Mouse (Mus musculus) layer of hippocampus, postnatal 36 days (tissue): Measurements from ENCODE around the gene Arglu1. TPM values are rescaled to one million over a fixed set of nuclear protein-coding genes. Genes with fewer than 3 reads are reported as not detected.

ENCODE experiments used
- DNase-seq, 2 experiments: peaks; one replicate each; pipeline ENCODE4 v3.0.0; 2022
- total RNA-seq, 2 experiments: library from RNA; stranded (reverse); gene quantifications; 2 replicates each; pipeline ENCODE4 v1.2.3; 2021

Gene Arglu1
- total RNA-seq = 100 to 1,000 TPM in 1 of 2 experiments, 10 to 100 TPM in 1; 93.3 to 101 TPM

DNA sequence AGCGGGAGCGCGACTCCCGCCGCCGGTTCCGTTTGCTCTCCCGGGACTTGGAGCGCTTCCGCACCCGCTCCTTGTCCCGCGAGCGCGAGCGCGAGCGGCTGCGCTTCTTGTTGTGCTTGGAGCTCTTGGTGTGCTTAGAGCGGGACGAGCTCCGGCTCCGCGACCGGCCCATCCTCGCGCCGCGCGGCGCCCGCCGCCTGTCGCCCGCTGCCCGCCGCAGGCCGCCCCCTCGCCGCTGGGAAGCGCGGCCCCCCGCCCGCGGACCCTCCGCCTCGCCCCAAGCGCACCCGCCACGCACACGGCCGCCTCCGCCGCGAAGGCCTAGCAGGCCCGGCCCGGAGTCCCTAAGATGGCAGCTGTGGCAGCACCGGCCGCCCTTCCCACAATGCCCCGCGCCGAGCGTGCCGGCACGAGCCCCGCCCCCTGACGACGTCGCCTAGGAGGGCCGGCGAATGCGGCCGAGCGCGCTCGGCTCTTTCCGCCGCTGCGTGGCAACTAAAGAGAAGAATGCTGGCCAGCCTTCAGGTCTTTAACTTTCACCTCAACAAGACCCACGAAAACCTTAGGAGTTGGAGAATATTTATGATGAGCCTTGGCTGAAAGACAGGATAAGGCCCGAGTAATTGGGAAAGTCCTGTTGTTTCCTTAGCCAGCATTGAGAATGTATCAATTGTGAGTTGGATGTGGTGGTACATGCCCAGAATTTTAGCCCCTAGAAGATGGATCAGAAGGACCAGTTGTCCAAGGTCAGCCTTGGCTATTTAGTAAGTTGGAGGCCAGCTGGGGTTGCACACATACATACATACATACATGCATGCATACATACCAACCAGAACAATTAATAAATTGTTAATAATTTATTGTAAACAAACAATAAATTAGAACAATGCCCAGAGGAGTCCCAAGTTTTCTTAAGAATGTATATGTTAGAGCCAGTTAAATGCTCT, at the start of gene Arglu1:
Gene Arglu1 (minus strand): TSS at position 376 of the 947 bp plus-strand sequence.
- peak; percentile 94 to 95 for DNase-seq

DNA sequence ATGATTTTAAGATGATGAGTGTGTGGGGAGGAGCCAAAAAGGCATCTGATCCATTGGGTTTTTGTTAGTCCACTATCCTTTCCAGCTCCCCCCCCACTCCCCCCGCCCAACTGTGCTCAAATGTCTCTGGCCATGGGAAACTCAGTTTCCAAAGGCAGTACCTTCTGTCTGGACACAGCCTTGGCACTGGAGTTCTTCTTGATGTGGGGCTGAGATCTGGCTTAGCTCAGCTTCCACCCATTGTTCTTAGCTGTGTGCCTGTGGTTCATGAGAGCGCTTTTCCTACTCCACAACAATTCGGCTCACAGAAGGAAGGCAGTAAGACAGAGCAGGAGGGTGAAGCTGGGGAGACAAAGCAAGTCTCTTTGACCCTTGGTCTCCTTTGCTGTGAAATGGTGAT, 47.0 kb upstream of the Arglu1 start:
- no peak for DNase-seq

DNA sequence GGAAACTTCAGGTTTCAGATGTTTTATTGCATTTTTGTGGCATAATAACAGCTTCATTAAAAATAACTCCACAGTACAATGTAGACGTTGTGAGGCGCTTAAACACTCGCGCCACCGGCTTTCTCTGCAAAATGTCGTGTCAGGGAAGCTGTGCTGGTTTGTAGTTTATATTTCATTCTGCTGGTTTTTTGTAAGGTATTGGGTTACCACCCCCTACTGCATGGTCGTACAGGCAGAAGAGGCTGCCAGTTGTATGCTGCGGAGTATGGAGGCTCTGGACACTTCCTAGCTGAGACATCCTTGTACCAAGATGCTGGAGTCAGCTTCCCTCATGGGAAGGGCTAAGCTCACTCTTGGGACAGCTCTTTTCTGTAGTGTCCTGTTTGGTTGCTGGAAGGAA, 46.5 kb upstream of the Arglu1 start:
- no peak for DNase-seq

DNA sequence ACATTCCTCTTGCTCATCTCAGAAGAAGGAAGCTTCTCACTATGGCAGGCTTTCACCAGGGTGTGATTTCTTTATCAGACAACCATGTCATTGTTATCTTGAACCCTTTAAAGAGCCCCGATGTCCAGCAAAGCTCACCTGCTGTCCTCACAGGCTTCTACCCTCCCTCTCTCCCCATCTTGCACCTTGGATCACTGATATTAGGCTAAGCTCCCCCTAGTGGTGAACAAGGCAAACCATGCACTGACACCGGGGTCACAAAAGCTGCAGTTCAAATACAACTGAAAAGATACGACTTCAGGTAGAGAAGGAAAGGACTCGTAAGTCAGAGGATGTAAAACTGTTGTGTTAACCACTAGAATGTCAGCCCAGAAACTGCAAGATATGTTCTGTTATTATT, 43.5 kb upstream of the Arglu1 start:
- DNase-seq = no peak

DNA sequence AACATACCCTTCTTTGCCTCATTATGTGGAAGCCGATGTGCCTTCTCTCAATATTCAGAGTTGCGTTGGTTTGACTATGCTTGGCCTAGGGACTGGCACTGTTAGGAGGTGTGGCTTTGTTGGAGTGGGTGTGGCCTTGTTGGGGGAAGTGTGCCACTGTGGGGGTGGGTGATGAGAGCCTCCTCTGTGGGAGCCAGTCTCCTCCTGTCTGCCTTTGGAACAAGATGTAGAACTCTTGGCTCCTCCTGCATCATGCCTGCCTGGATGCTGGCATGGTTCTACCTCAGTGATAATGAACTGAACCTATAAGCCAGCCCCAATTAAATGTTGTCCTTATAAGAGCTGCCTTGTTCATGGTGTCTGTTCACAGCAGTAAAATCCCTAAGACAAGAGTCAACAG, 38.3 kb upstream of the Arglu1 start:
- DNase-seq = no peak

DNA sequence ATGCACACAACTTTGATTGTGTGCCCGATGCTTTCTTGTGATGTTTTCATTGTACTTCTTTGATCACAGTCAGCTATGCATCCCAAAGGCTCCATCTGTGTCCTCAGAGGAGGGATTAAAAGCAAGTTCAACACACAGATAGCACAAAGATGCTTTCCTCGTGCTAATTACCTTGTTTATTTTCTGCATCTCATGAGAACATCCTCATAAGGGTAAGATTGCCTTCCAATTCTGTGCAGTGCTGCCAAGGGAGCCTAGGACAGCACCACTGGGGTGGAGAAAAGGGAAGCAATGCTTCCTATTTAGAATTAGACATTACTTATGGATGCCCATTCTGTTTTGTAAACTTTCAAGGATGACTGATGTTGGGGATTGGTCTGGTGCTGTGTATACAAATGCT, 36.2 kb upstream of the Arglu1 start:
- no peak for DNase-seq

DNA sequence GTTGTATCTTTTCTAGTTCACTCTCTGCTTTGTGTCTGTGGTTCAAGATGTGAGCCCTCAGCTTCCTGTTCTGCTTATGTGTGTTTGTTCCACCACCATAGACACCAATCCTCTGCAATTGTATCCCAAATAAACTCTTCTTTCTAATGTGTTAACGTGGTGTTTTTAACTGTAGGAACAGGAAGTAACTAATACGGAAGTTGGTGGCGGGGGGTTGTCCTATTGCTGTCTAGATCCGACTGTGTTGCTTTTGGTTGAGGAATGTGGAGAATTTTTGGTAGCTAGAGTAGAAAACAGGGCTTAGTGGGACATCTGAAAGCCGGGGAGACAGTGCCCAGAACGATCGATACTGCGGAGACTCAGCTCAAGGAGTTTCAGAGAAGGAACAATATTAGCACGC, 14.5 kb upstream of the Arglu1 start:
- DNase-seq = no peak

DNA sequence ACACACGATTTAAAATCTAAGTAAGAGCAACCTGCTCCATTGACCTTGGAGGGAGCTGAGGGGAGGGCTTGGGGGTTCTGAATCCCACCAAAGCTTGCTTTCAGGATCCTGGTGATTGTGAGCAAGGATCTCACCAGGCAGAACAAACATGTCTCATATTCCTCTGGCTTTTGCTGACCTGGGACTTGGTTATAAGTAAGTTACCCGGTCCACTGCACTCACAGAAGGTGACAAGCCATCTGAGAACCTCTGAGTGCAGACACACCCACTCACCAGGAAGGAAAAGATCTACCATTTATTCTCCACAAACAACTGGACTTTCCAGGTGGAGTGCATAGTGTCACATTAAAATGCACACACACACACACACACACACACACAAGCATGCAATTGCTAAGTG, 13.3 kb upstream of the Arglu1 start:
- DNase-seq = no peak

DNA sequence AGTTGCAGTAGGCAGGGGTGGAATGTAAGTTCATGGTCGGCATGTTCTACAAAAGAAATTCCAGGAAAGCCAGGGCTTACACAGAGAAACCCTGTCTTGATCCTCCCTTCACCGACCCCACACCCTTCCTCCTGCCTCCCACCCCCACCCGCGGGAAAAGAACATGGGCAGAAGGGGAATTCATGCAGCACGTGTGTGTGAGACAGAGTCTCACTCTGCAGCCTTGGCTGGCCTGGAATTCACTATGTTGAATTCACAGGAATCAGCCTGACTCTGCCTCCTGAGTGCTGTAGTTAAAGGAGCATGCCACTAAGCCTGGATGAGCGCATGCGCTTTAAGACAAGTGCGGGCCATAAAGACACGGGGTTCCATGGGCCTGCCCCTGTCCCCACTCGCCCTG, 10.5 kb upstream of the Arglu1 start:
- no peak for DNase-seq

DNA sequence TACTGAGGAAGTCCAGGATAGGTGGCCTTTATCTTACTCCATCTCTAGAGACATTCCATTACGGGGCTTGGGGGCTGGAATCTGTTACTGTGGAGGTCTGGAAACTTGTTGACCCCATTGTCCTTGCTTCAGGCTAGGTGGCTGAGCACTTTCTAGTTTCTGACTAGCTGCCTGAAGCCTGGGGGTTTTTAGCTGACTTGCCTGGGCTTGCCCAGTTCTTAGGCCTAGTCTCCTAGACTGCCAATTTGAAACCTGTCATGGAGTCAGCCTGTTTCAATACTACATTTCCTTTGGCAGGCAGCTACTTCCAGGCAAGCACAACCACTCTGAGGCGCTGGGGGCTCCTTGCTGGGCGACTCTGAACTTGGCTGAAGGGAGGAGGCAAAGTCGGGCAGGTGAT, 9.9 kb upstream of the Arglu1 start:
- no peak for DNase-seq

DNA sequence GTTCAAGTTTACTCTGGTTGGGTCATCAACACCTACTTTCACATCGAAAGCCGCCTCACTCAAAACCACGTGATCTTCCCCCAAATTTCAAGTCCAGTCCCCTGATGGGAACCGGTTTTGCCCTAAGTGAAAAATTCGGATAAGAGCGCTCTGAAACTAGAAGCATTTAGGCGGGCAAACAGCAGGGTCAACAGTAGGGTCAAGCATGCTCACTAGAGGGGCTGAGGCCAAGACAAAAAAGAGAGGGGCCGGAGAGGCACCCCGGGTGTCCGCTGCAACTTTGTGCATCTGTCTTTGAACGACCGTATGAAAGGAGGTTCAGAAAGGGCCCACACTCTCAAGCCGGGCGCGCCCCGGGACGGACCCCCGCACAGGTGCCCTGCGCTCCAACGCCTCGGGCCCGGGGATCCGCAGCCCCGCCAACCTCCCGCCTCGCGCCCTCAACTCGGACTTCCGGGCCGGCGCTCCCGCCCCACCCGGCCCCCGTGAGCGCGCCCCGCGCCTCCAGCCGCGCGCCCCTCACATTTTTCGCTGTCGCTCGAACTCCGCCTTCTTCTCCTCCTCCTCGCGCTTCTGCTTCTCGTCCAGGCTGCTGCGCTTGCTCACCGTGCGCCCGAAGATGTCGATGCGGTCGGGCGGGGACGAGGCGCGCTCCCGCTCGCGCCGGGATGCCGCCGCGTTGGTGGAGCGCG, 721 bp downstream of the Arglu1 start:
- DNase-seq = peak; percentile 68 to 69

DNA sequence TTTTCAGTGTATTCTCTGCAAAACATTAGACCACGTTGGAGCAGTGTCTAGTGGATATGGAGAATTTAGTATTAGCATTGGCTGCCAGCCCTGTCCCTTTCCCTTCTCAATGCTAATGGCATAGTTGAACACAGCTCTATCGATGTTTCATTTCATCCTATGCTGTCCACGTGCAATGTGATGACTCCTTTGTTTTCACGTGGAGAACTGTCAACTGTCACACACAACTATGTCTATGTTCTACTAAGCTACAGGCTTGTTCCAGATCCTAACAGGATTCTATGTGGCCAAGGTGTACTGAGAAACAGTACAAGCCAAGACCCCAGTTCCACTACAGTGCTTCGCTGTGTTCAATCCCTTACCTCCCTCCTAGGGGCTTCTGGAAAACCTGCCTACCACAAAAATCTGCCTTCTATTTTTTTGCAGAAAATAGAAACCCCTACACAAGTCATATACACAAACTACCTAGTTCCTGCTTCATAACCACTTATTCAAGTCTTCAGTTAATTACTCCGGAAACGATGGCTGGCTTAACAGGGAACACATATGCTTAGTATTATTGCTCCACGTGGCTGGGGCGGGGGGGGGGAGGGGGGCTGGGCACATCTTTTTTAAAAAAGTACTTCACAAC, 1.4 kb downstream of the Arglu1 start:
- no peak for DNase-seq

DNA sequence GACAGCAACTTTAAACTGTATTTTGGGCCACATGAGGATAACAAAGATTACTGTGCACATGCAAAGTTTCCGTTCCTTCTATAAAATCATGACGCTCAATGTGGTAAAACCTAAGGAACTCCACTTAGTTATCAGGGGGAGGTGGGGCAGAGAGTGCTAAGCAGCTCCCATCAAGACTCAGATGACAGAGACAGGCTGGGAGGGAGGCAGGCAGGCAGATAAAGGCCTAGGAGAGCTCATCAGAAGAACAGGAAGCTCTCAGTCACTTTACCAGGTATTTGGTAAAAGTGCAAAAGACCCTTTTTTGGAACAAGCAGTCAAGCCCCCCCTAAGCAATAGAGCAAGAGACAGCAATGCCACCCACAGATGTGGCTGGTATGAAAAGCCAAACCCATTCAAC, 4.8 kb downstream of the Arglu1 start:
- DNase-seq = no peak

DNA sequence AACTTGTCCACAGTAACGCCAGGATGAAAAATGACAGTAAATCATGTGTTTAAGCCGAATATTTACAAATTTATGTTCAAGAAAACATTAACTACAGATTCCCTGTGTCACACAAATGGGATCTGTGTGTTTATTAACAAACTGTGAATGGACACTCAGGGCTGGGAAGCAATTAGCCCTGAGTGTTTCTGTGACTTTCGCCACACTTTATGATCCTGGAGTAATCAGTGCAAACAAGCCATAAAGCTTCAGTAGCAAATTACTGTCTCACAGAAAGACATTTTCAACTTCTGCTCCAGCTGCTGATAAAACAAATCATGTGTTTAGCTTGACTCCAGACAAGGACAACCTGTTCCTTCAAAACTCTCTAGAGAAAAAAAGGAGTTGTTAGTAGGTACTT, 7.6 kb downstream of the Arglu1 start:
- no peak for DNase-seq

DNA sequence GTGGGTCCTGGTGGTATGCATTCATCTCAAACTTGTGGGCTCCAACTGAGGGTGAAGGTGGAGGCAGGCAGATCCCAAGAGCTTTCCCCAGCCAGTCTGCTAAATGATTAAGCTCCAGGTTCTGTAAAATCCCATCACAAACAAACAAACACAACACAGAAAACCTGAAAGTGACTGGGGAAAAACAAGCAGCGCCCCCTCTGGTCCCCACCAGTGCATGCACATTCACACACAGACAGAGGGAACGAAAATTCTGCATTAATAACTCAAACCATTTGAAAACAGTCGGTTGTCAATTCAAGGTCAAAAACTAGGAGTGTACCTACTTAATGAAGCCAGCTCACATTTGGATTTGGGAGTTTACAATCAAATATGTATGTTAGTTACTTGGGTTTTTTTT, 12.1 kb downstream of the Arglu1 start:
- no peak for DNase-seq

DNA sequence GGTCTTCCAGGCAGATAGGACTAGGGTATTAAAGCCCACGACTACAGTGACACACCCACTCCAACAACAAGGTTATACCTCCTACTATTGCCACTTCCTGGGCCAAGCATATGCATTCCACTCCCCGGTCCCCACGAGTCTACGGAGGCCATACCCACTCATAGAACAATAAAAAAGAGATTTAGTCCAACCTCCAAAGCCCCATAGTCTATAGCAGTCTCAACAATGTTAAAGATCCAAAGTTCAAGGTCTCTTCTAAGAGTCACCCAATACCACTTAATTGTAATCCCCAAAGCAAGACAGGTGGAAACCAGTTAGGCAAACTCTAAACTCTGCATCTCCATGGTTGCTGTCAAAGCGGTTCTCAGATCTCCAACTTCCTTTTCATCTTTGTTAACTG, 15.5 kb downstream of the Arglu1 start:
- no peak for DNase-seq

DNA sequence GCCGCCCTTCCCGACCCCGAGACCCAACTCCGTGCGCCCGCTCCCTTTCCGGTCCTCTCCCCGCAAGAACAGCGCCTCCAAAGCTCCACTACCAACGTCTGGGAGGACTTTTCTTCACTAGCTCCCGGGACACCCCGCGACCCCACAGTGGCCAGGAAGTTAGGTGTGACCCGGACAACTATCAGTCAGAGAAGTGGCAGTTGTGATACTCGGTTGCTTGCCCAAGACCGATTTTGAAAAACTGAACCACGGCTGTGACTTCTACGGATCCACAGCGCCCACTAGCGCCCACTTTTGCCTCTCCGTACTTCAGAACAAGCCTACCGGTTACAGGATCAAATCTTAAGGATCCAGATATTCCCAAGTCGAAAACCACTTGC, 28.6 kb downstream of the Arglu1 start:
- peak; percentile 87 to 89 for DNase-seq

DNA sequence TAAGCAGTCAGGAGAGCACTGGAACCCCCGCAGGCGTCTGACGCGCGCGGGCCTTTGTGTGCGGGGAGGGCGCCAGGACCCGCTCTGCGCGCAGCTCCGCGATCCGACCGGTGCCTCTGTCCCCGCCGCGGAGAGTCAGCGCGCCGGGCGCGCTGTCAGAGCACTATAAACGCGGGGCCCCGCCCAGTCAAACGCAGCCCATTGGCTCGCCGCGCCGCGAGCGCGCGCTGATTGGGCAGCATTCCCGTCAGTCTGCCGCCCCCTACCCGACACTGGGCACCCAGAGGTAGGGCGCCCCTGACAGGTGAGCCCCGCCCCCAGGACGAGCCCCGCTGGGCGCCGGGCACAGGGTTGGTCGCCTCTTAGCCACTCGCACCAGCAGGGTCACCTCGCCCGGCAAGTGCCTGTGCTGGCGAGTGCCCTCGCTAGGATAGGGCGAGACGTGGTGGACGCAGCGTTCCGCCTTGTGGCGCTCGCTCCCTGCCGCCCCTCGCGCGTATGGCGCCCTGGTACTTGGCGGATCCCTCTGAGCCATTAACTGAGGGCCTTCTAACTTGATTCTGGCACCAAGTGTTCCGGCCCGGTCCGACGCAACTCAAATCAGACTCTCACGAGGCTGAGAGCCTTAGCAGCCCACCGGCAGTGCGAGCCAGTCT, 29.1 kb downstream of the Arglu1 start, which contains the start of gene Efnb2:
Gene Efnb2 (minus strand): TSS at position 140 of the 656 bp plus-strand sequence.
- DNase-seq = peak; percentile 95 to 96

DNA sequence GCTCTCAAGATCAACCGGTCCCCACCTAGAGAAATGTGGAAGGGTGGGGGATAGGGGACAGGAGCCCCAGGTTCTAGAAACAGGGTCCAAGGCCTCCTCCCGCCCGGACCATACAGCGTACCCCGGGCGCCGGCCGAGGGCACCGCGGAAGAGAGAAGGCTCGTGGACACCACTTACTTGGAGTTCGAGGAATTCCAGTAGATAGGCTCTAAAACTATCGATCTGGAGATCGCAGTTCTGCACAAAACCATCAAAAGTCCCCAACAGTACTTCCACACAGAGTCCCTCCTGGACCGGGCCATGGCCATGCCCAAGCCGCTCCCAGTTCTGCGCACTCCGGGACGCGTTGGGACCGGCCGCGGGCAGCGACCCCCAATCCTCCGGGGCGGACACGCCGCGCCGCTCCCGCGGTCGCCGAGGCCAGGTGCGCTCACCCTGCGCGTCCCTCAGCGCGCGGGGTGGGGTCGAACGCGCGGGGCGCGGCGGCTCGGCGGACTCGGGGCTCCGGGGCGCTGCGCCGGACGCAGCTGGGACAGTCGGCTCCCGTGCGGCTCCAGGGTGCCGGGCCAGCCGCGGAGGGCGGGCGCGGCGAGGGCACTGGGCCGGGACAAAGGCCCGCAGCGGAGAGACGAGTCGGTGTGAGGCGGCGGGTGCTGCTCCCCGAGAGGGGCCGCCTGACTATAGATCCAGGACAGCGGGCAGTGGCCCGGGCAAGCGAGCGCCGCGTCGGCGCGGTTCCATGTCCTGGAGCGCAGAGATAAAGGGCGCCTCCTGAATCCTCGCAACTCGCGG, 29.8 kb downstream of the Arglu1 start:
- peak in 1 of 2 experiments; percentile 38 for DNase-seq

DNA sequence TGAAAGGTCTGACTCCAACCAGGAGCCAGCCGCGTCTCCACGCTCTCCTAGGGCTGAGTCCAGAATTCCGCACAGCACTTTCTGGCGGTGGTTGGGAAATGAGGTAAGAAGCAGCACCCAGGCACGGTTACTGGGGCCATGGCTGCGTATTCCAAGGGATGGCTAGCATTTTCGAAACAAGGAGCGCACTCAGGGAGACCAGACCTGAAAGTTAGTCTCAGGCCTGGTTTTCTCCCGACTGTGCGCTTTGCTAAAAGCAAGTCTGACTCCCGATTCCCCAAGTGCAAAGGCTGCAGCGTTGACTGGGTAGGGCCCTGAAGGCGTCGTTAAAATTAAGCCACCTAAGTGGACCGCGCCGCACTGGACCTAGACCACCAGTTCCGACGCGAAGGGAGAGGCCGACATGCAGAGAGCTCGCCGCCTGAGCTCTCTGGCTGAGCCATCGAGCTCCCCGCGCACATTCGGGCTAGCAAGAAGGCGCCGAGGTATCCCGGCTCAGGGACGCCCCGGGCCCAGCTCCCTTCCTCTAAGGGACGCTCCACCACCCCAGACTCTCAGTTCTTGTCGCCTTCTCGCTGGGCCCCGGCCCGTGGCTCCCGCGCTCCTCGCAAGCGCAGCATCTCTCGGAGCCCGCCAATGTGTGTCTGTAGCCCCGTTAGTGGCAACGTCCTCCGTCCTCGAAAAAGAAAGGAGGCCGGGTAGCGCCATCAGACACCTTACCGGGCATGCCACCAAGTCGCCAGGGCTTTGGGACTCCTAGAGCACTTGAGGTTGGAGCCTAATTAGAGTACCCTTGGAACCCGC, 30.6 kb downstream of the Arglu1 start:
- DNase-seq = peak; percentile 57 to 59
